Mouse (Mus musculus): ENCODE measurements around the gene Def8.

GRCm38 (mm10) chr8:123419711-123420110 lies 3.6 kb upstream of the Def8 start:
- TF ChIP-seq CTCF (IDR thresholded peaks at IDR 0.05; ENCODE audit: low read depth) (no peak), EP300 (IDR thresholded peaks at IDR 0.05; ENCODE audit: low read depth) (no peak)

All from liver, embryonic 14.5 days (tissue).